ENCODE assay signal across 10 mouse cellular contexts in genomic region chr1:59315057-59315807, GRCm38 (mm10). TPM values are rescaled to one million over a fixed set of nuclear protein-coding genes. Genes with fewer than 3 reads are reported as not detected.
DNase-seq lines count a peak whose midpoint lies in the region; ATAC-seq and TF ChIP-seq lines count a peak whose summit lies in the region.
"Had no signal": no experiment of that assay in that cellular context is flagged by ENCODE, and none has a peak within 500 bp of the region (broad histone marks: within the 10 kb centered on the region; RNA-seq: fewer than 3 reads in every experiment).

No protein-coding gene starts in this region.

- H3K36me3 ChIP-seq in kidney, embryonic 14.5 days (ENCODE audit: control insufficient read depth, insufficient read depth, low read length): no peaks in the 10 kb centered on the region
- no peaks in the 10 kb centered on the region for H3K36me3 ChIP-seq in forebrain, embryonic 16.5 days (ENCODE audit: control insufficient read depth, insufficient read depth)
- no peaks in the 10 kb centered on the region for H3K36me3 ChIP-seq in midbrain, postnatal 0 days (ENCODE audit: insufficient read depth, low read length)

- no peak overlapping the region for H3K4me3 ChIP-seq in kidney, embryonic 14.5 days (ENCODE audit: low read length)
- no peak overlapping the region for H3K4me3 ChIP-seq in forebrain, embryonic 16.5 days (replicated peaks; ENCODE audit: low read length)
- no peak overlapping the region for H3K4me3 ChIP-seq in midbrain, postnatal 0 days (ENCODE audit: low read depth, low read length)

- 5% methylated on average over 5 of the region's 5 CpGs for WGBS in kidney, embryonic 14.5 days
- 3% methylated on average over 5 of the region's 5 CpGs for WGBS in forebrain, embryonic 16.5 days
- WGBS in midbrain, postnatal 0 days: 23% methylated on average over 5 of the region's 5 CpGs

- H3K4me1 ChIP-seq in kidney, embryonic 14.5 days (ENCODE audit: control insufficient read depth, insufficient read depth, low read length): peaks cover 22% of the 10 kb centered on the region
- peaks cover 22% of the 10 kb centered on the region for H3K4me1 ChIP-seq in forebrain, embryonic 16.5 days (replicated peaks; ENCODE audit: control insufficient read depth, insufficient read depth, low read length)
- H3K4me1 ChIP-seq in midbrain, postnatal 0 days (ENCODE audit: insufficient read depth, low read length): peaks cover 14% of the 10 kb centered on the region; the same call in 1 of the 2 replicates

- H3K27ac ChIP-seq in kidney, embryonic 14.5 days (ENCODE audit: low read depth, low read length): no peak overlapping the region
- H3K27ac ChIP-seq in forebrain, embryonic 16.5 days (ENCODE audit: low read length): no peak overlapping the region
- H3K27ac ChIP-seq in midbrain, postnatal 0 days (ENCODE audit: low read depth, low read length): no peak overlapping the region

- no peak overlapping the region for H3K4me2 ChIP-seq in kidney, embryonic 14.5 days (replicated peaks; ENCODE audit: low read depth, low read length)
- H3K4me2 ChIP-seq in forebrain, embryonic 16.5 days (ENCODE audit: low read length): no peak overlapping the region
- H3K4me2 ChIP-seq in midbrain, postnatal 0 days (ENCODE audit: low read depth, low read length, poor library complexity, severe bottlenecking): no peak overlapping the region

- no peak for DNase-seq in kidney, adult 9 months
- DNase-seq in MN1 (ENCODE audit: low spot score): peak; percentile 40
- peak; percentile 58 for DNase-seq in midbrain, postnatal 0 days (ENCODE audit: low spot score)
- DNase-seq in right cerebral cortex, postnatal 25 days: no peak
- no peak for DNase-seq in ovary, postnatal 14 days (ENCODE audit: low spot score)
- DNase-seq in lung, postnatal 10 days: no peak
- DNase-seq: layer of hippocampus, adult 9-11 months had no signal

- ATAC-seq in kidney, embryonic 14.5 days (ENCODE audit: low FRiP score, low TSS enrichment): peak; percentile 88
- peak; percentile 26; the same call in 1 of the 2 replicates for ATAC-seq in forebrain, embryonic 16.5 days
- ATAC-seq in midbrain, postnatal 0 days (ENCODE audit: low FRiP score): 0 out of 2 replicates have a peak, but pooled peaks have one; percentile 19

- H3K27me3 ChIP-seq in kidney, embryonic 14.5 days (ENCODE audit: control insufficient read depth, insufficient read depth, low read length): no peaks in the 10 kb centered on the region
- 0 out of 2 replicates have a peak, but pooled peaks cover 2% of the 10 kb centered on the region for H3K27me3 ChIP-seq in forebrain, embryonic 16.5 days (replicated peaks; ENCODE audit: control insufficient read depth, insufficient read depth, low read length)
- H3K27me3 ChIP-seq in midbrain, postnatal 0 days (ENCODE audit: insufficient read depth, low read length): no peaks in the 10 kb centered on the region
- H3K27me3 ChIP-seq: CH12.LX had no signal

- no peak overlapping the region for H3K9ac ChIP-seq in kidney, embryonic 14.5 days (ENCODE audit: low read depth, low read length)
- no peak overlapping the region for H3K9ac ChIP-seq in forebrain, embryonic 16.5 days (replicated peaks; ENCODE audit: low read depth, low read length)
- no peak overlapping the region for H3K9ac ChIP-seq in midbrain, postnatal 0 days (replicated peaks; ENCODE audit: low read length, poor library complexity, severe bottlenecking)

- no peak for TF ChIP-seq CTCF in midbrain, postnatal 0 days (IDR thresholded peaks at IDR 0.05)

- H3K9me3 ChIP-seq in kidney, embryonic 14.5 days (ENCODE audit: control insufficient read depth, low read length): no peaks in the 10 kb centered on the region
- no peaks in the 10 kb centered on the region for H3K9me3 ChIP-seq in forebrain, embryonic 16.5 days (ENCODE audit: control insufficient read depth, low read length)
- H3K9me3 ChIP-seq in midbrain, postnatal 0 days (ENCODE audit: low read length): no peaks in the 10 kb centered on the region

RNA-seq across cellular contexts. Expression of gene Cdk15, which starts 58.5 kb away (rescaled TPM):
- 0.53 and 0.93 TPM in 2 replicates for polyA plus RNA-seq in kidney, embryonic 14.5 days (2014; fragmentation: Nextera tagmentation; extraction: Ambion mirVana)
- 0.36 and 0.56 TPM in 2 replicates for polyA plus RNA-seq in forebrain, embryonic 16.5 days (2015; fragmentation: Nextera tagmentation; extraction: Ambion mirVana)
- total RNA-seq in midbrain, postnatal 0 days (2014; rRNA removed): 0.66 and 1.1 TPM in 2 replicates
- 1.7 and 2.1 TPM in 2 replicates for polyA plus RNA-seq in midbrain, postnatal 0 days (2015; fragmentation: Nextera tagmentation; extraction: Ambion mirVana)

Comparison
In these comparisons a context has a peak if more than half of its experiments do, and no peak if none do; other contexts are left out.
1. ATAC-seq: peak in every context shown above with its lines; median percentile 88 in kidney, embryonic 14.5 days; 26 in forebrain, embryonic 16.5 days; 19 in midbrain, postnatal 0 days.
2. DNase-seq: peak in MN1 (single experiment) and midbrain, postnatal 0 days (single experiment); none in kidney, adult 9 months (single experiment), right cerebral cortex, postnatal 25 days (single experiment), ovary, postnatal 14 days (single experiment) and lung, postnatal 10 days (single experiment).